Mouse (Mus musculus): ENCODE data around the gene Ctdspl.

The Ctdspl gene

GRCm38 (mm10) chr9:118948486-118948885 lies 22.2 kb downstream of the Ctdspl start:
- CTCF ChIA-PET = no interaction called here

DNA sequence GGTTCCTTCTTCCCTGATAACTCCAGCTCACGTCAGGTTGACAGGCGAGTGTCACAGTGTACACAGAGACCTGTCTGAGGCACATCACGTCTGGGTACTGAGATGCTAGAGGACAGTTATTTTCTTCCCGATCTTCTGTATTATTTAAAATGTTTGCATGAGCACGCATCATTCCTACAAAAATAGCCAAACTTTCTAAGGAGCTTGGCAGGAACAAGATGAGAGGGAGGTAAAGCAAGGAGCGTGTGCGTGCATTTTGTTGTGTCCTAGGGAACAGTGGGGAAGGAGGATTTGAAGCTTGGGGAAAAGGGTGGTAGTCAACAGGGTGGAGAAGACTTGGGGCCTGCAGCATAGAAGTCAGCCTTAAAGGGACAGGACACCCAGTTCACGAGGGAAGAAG lies 22.9 kb downstream of the Ctdspl start:
- CTCF ChIA-PET = no interaction called here

DNA sequence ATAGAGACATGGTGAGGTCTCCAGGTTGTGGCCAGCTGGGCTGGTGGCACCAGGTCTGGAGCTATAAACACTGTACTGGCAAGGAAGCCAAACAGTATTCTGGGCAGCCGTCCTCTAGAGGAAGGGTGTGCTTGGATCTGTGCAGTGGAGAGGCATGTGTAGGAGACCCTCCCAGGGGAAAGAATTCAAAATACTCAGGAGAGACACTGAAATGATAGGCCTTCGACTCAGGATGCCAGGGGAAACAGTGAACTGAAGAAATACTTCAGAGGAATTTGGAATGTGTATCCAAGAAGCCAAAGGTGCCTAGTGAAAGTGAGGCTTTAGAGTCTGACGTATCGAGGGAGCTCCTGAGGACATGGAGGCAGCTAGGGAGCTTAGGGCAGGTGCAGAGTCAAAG lies 23.4 kb downstream of the Ctdspl start:
- CTCF ChIA-PET = no interaction called here

GRCm38 (mm10) chr9:118950061-118950460 lies 23.8 kb downstream of the Ctdspl start:
- CTCF ChIA-PET = no interaction called here

GRCm38 (mm10) chr9:118950751-118951150 lies 24.5 kb downstream of the Ctdspl start:
- CTCF ChIA-PET = no interaction called here

GRCm38 (mm10) chr9:118951381-118951780 lies 25.1 kb downstream of the Ctdspl start:
- CTCF ChIA-PET = no interaction called here

DNA sequence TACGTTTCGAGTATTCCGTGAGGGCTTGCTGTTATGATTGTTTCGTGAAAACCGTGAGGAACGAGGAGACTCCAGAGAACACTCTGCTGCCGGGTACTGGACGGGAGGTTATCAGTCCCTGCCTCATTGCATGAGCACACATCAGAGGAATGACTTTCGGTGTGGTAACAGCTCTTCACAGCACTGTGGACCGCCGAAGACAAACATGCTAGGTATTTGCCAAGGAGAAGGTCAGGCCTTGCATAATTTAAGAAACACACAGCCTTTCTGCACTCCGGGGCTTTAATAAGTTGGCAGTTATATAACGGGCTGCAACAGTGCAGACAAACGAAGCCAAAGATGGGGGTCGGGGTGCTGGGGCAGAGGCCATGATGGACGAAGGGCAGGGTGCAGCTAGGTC lies 25.9 kb downstream of the Ctdspl start:
- CTCF ChIA-PET = no interaction called here

GRCm38 (mm10) chr9:118953465-118954194 lies 27.4 kb downstream of the Ctdspl start:
- CTCF ChIA-PET = no interaction called here

GRCm38 (mm10) chr9:118958802-118959201 lies 32.5 kb downstream of the Ctdspl start:
- CTCF ChIA-PET = interaction anchor here (0.6 kb wide), 1 partner anchor 58 kb away, joined by 7 read pairs; no protein-coding TSS in a partner anchor

- CTCF ChIA-PET = no interaction called here
Observed at GRCm38 (mm10) chr9:118960415-118961091, 34.3 kb downstream of the Ctdspl start.

- CTCF ChIA-PET = no interaction called here
Observed at GRCm38 (mm10) chr9:118963149-118963548, 36.9 kb downstream of the Ctdspl start.

- CTCF ChIA-PET = no interaction called here
Observed at GRCm38 (mm10) chr9:118964263-118965034, 38.2 kb downstream of the Ctdspl start.

GRCm38 (mm10) chr9:118969810-118970209 lies 43.6 kb downstream of the Ctdspl start:
- CTCF ChIA-PET = no interaction called here

DNA sequence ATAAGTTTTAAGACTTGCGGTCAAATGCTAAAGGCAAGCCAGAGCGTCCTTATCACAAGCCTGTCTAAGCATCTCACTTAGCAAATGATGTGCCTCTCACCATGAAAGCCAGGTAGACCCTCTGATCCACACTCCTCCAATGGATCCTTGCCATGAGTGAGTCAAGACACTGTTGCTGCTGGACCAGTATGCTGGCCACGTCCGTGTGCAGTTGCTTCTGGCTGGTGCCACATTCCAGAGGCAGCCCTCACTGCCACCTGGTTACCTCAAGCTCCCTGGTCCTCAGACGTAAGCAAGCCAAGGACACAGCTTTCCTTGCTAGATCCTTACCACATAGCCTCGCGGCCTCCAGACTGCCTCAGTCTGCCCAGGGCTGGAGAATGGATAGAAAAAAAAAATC lies 46.8 kb downstream of the Ctdspl start:
- CTCF ChIA-PET = no interaction called here

DNA sequence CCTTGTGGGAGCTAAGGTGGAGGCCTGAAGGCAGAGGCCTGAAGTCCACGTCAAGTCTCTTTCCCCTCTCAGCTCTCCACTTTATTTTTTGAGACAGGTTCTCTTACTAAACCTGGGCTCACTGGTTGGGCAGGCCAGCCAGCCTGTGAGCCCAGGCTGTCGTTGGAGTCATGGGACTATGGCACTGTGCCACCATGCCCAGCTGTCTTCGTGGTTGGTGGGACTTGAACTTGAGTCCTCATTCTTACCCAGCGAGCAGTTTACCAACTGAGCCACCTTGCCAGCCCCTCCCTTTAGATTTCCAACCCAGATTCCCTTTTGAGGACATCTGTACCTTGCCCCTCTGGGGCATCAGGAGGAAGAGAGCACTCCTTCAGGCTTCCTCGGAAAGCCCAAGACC lies 47.3 kb downstream of the Ctdspl start:
- CTCF ChIA-PET = no interaction called here

DNA sequence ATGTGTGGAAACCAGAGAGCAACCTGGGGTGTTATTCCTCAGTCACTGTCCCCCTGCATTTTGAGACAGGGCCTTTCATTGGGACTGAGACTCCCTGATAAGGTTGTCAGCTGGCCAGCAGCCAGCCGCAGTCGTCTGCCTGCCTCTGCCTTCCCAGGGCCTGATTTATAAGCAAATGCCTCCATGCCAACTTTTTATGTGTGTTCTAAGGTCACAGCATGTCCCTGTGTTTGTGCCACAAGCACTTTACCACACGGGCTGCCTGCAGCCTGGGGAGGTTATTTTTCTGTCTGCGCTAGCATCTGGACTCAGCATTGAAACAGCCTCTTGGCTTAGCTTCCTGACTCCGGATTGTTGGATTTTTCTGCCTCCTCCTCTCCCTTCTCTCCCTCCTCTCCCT lies 47.9 kb downstream of the Ctdspl start:
- CTCF ChIA-PET = no interaction called here

DNA sequence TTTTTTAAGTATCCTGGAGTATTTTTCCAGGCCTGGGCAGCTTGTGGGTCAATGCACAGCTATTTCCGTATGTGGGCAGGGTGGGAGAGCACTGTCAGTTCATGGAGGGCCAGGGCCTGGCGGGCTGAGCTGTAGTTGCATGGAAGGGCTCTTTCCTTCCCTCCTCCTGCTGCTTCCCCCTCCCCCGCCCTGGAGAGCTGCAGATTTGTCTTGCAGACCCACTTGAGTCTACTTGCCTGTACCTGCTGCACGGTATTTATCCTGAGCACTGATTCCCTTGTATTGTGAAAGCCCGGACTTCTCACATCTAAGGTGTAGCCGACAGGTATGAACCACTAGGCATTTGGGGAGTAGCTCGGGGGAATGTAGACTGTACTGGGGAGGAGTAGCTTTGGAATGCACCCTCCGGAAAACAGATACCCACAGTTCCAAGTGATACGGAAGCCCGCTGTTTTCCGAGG lies 49.0 kb downstream of the Ctdspl start:
- CTCF ChIA-PET = no interaction called here

DNA sequence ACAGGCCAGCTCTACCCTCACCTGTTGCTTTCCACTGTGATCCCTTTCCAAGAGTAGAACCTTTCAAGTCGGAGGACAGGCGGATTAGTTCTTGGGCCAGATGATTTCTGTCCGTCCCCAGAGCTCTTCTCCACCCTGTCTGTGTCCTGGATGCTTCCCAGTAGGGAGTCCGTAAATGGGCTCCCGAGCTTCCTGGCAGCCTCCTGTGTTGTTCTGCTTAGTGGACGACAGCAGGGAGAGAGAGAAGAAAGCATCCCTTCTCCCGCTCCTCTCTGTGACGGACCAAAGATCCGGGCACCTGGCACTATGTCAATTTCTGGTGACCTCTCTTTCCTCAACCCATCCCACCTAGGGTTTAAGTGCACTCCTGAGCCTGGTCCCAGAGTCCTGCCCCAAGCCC lies 49.5 kb downstream of the Ctdspl start:
- CTCF ChIA-PET = no interaction called here

DNA sequence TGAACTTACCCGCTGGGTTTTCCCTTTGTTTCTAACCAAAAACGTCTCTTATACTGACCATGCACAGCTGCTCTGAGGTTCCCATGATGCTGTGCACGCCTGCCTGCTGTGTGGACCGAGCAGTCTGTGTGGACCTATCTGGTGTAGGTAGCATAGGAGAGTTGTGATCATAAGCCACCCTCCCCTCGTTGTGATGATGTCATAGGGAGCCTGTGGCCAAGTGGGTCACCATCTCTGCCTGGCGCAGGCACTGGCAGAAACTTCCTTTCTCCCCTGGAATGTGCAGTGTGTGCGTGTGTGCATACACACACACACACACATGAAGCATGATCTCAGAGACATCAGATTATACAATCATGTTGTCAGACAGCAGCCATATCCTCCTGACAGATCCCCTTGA lies 50.3 kb downstream of the Ctdspl start:
- CTCF ChIA-PET = no interaction called here

DNA sequence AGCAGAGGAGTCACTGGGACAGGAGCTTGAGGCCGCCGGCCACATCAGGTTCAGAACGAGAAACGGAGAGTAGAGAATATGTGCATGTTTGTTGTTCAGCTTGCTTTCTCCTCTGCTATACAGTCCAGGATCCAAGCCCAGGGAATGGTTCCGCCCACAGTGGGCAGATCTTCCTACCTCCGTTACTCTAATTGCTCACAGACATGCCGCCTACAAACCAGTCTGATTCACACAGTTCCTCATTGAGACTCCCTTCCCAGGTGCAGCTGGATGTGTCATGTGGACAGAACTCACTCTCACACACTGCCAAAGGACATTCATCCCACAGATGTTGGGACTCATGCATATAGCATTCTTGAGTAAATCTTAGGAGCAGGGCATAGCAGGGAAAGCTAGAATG lies 51.2 kb downstream of the Ctdspl start:
- CTCF ChIA-PET = no interaction called here

DNA sequence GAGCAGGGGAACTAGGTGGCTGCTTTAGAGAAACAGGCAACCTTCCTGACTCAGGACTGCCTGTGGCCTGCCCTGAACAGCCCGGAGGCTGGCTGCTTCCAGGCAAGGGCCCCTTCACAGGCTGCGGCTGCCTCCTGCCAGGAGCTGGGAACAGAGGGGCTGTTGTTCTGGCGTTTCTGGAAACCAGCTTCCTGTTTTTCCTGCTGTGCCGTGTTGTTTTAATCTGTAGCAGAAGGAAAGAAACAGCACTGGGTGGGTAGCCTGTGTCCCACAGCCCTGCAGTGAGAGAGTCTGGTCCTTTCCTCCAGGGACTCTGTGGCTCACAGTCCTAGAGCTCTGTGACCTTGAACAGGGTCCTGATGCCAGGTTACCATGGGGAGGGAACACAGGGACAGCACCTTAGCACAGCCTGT lies 54.2 kb downstream of the Ctdspl start:
- CTCF ChIA-PET = no interaction called here

- CTCF ChIA-PET = no interaction called here
Observed at GRCm38 (mm10) chr9:118984650-118985432, 58.6 kb downstream of the Ctdspl start.

Measured in spleen, embryonic (tissue).